Mouse (Mus musculus) MEL (cell line): ENCODE measurements at regions not wholly inside any gene's neighbourhood (a gene's known extent, or its start where the extent isn't known, plus 50 kb on each side); places are given as distances from the start of the nearest gene placed in this dataset.

Experiments used
- DNase-seq: peaks from one replicate; pipeline ENCODE4 v3.0.0; 2011; ENCODE audit warnings: low read depth, low spot score
- H3K27ac ChIP-seq: 2 replicates; pipeline ENCODE4 v1.5.1; 2012; ENCODE audit warnings: low read depth, mild to moderate bottlenecking, control low read depth, low read length, moderate library complexity; ENCODE audit not compliant: control insufficient read depth
- H3K27me3 ChIP-seq, 2 experiments: fragments of 150-350 bp in 1 of 2; sonication (generic) in 1 of 2; 2 replicates each; pipeline ENCODE4 v1.6.1; 2012; ENCODE audit warnings: low read length in 2 of 2, mild to moderate bottlenecking in 2 of 2, improper control_type of control experiment in 1 of 2, moderate library complexity in 1 of 2; ENCODE audit not compliant: insufficient read depth in 2 of 2, control insufficient read depth in 1 of 2
- H3K36me3 ChIP-seq, 2 experiments: 2 replicates each; pipeline ENCODE4 v1.6.1; 2012 to 2014; ENCODE audit warnings: low read length in 2 of 2, improper control_type of control experiment in 1 of 2, inconsistent platforms in 1 of 2, mild to moderate bottlenecking in 1 of 2; ENCODE audit not compliant: insufficient read depth in 2 of 2, control insufficient read depth in 1 of 2
- H3K4me1 ChIP-seq, 2 experiments: fragments of 150-350 bp in 1 of 2; sonication (generic) in 1 of 2; 2 replicates each; pipeline ENCODE4 v1.6.1; 2012; ENCODE audit warnings: low read length in 2 of 2, improper control_type of control experiment in 1 of 2, mild to moderate bottlenecking in 1 of 2; ENCODE audit not compliant: insufficient read depth in 2 of 2, control insufficient read depth in 1 of 2
- H3K4me3 ChIP-seq, 2 experiments: fragments of 150-350 bp in 1 of 2; sonication (generic) in 1 of 2; 2 replicates each; pipeline ENCODE4 v1.5.1; 2012; ENCODE audit warnings: low read depth in 2 of 2, low read length in 2 of 2, mild to moderate bottlenecking in 2 of 2, moderate library complexity in 2 of 2, control low read depth in 1 of 2, improper control_type of control experiment in 1 of 2; ENCODE audit not compliant: control insufficient read depth in 1 of 2, insufficient read depth in 1 of 2
- H3K79me2 ChIP-seq: 2 replicates; pipeline ENCODE4 v1.6.1; 2012; ENCODE audit warnings: mild to moderate bottlenecking, low read length, moderate library complexity; ENCODE audit not compliant: control insufficient read depth, poor library complexity, insufficient read depth
- H3K9ac ChIP-seq: 2 replicates; pipeline ENCODE4 v1.6.1; 2012; ENCODE audit warnings: low read depth, mild to moderate bottlenecking, control low read depth, low read length, moderate library complexity; ENCODE audit not compliant: control insufficient read depth, poor library complexity, severe bottlenecking
- H3K9me3 ChIP-seq: fragments of 150-350 bp; sonication (generic); replicated peaks from 2 replicates; pipeline ENCODE4 v1.6.1; 2012; ENCODE audit warnings: mild to moderate bottlenecking, low read length, improper control_type of control experiment, moderate library complexity; ENCODE audit not compliant: insufficient read depth
- E2F4 ChIP-seq: IDR thresholded peaks from 2 replicates; pipeline ENCODE4 v1.6.1; 2011; ENCODE audit warnings: low read depth, low read length, improper control_type of control experiment, borderline replicate concordance
- EP300 ChIP-seq, 2 experiments: IDR thresholded peaks; 2 replicates each; pipeline ENCODE4 v1.6.1; 2011; ENCODE audit warnings: improper control_type of control experiment in 2 of 2, low read length in 2 of 2, low read depth in 1 of 2, mild to moderate bottlenecking in 1 of 2
- GATA1 ChIP-seq: IDR thresholded peaks from 2 replicates; pipeline ENCODE4 v1.6.1; 2011; ENCODE audit warnings: low read depth, low read length, improper control_type of control experiment
- MAFK ChIP-seq: IDR thresholded peaks from 2 replicates; pipeline ENCODE4 v1.6.1; 2011; ENCODE audit warnings: low read depth, mild to moderate bottlenecking, low read length, improper control_type of control experiment, borderline replicate concordance
- MAZ ChIP-seq: IDR thresholded peaks from 2 replicates; pipeline ENCODE4 v1.6.1; 2012; ENCODE audit warnings: low read depth, mild to moderate bottlenecking, inconsistent platforms, low read length, improper control_type of control experiment
- POLR2A ChIP-seq, 2 experiments: IDR thresholded peaks; 2 replicates each; pipeline ENCODE4 v1.6.1; 2011 to 2012; ENCODE audit warnings: low read length in 2 of 2, mild to moderate bottlenecking in 2 of 2, control low read depth in 1 of 2, improper control_type of control experiment in 1 of 2, low read depth in 1 of 2, moderate library complexity in 1 of 2; ENCODE audit not compliant: control insufficient read depth in 1 of 2, insufficient read depth in 1 of 2, poor library complexity in 1 of 2
- POLR2AphosphoS2 ChIP-seq: IDR thresholded peaks from 2 replicates; pipeline ENCODE4 v1.6.1; 2011; ENCODE audit warnings: low read length, improper control_type of control experiment
- RCOR1 ChIP-seq: IDR thresholded peaks from 2 replicates; pipeline ENCODE4 v1.6.1; 2012; ENCODE audit warnings: low read depth, mild to moderate bottlenecking, inconsistent platforms, low read length, improper control_type of control experiment
- UBTF ChIP-seq: IDR thresholded peaks from 2 replicates; pipeline ENCODE4 v1.6.1; 2012; ENCODE audit warnings: low read depth, mild to moderate bottlenecking, inconsistent platforms, low read length, improper control_type of control experiment, moderate library complexity, borderline replicate concordance; ENCODE audit not compliant: insufficient read depth

- DNase-seq: no peak
- no peak overlapping the region for H3K4me3 ChIP-seq
- H3K9me3 ChIP-seq: no peaks in the 10 kb centered on the region
- no peaks in the 10 kb centered on the region for H3K79me2 ChIP-seq
- H3K4me1 ChIP-seq: no peaks in the 10 kb centered on the region
- no peak overlapping the region for H3K27ac ChIP-seq
- TF ChIP-seq RCOR1 (no peak), E2F4 (no peak), GATA1 (no peak), POLR2AphosphoS2 (no peak), MAFK (no peak), MAZ (no peak)
- no peak overlapping the region for H3K9ac ChIP-seq
- no peaks in the 10 kb centered on the region for H3K27me3 ChIP-seq
- no peaks in the 10 kb centered on the region for H3K36me3 ChIP-seq
These were observed 231.2 kb downstream of the Htr7 start for GRCm38 (mm10) chr19:35826074-35826473.

GRCm38 (mm10) chr19:35819626-35820025 lies 237.7 kb downstream of the Htr7 start:
- no peak for DNase-seq
- Histone ChIP-seq H3K27ac (no peak overlapping the region), H3K9ac (no peak overlapping the region)

GRCm38 (mm10) chr19:35794661-35795060 lies 262.6 kb downstream of the Htr7 start:
- Histone ChIP-seq H3K36me3 (no peaks in the 10 kb centered on the region), H3K27me3 (no peaks in the 10 kb centered on the region), H3K4me3 (no peak overlapping the region), H3K9me3 (no peaks in the 10 kb centered on the region), H3K4me1 (no peaks in the 10 kb centered on the region), H3K27ac (no peak overlapping the region), H3K79me2 (no peaks in the 10 kb centered on the region), H3K9ac (no peak overlapping the region)
- peak; percentile 29 for DNase-seq
- TF ChIP-seq EP300 (IDR thresholded peaks at IDR 0.05; ENCODE audit: low read depth in 1 of 2, low read length in 2 of 2) (peak; percentile 17 to 37; a peak in 3 of 4 replicates), POLR2A (IDR thresholded peaks at IDR 0.05; ENCODE audit: control insufficient read depth in 1 of 2, insufficient read depth in 1 of 2, low read depth in 1 of 2, low read length in 2 of 2, poor library complexity in 1 of 2) (no peak)

More at GRCm38 (mm10) chr19:35819626-35820025, 237.7 kb downstream of the Htr7 start:
- Histone ChIP-seq H3K36me3 (no peaks in the 10 kb centered on the region), H3K9me3 (no peaks in the 10 kb centered on the region), H3K27me3 (no peaks in the 10 kb centered on the region), H3K79me2 (no peaks in the 10 kb centered on the region), H3K4me1 (no peaks in the 10 kb centered on the region), H3K4me3 (no peak overlapping the region)
- no peak for TF ChIP-seq UBTF
